Mouse (Mus musculus) megakaryocyte progenitor cell, adult 5-6 weeks (primary cell): ENCODE measurements around the gene Alad. TPM values are rescaled to one million over a fixed set of nuclear protein-coding genes. Genes with fewer than 3 reads are reported as not detected.

Source experiments
- total RNA-seq, 2 experiments: library from RNA; stranded (forward) in 1 of 2; stranded (reverse) in 1 of 2; fragments of 157-497, 149-512 nt in 1 of 2; fragments of 200-1000 nt in 1 of 2; gene quantifications; 2 replicates each; pipeline versions ENCODE4 v1.2.3 to v1.2.4; 2015 to 2017

Alad gene
- total RNA-seq, 2 experiments from 2014 or later: 24.1 to 50.9 TPM

Other genes starting within 250 kb of the Alad start
- gene Fkbp15, start 159.4 kb downstream of the Alad start, total RNA-seq (2015): 22.1 and 24.8 TPM in 2 replicates
- gene Fkbp15, start 159.4 kb downstream of the Alad start, total RNA-seq (2017): 41.4 and 49.9 TPM in 2 replicates
- gene Slc31a1, start 159.2 kb downstream of the Alad start, total RNA-seq (2015): 19.3 and 22.3 TPM in 2 replicates
- 18.4 and 18.9 TPM in 2 replicates for gene Slc31a1, start 159.2 kb downstream of the Alad start, total RNA-seq (2017)
- 166 and 206 TPM in 2 replicates for gene Cdc26, start 111.3 kb downstream of the Alad start, total RNA-seq (2015)
- 134 and 150 TPM in 2 replicates for gene Cdc26, start 111.3 kb downstream of the Alad start, total RNA-seq (2017)
- 14.8 and 16.7 TPM in 2 replicates for gene Prpf4, start 111.1 kb downstream of the Alad start, total RNA-seq (2015)
- gene Prpf4, start 111.1 kb downstream of the Alad start, total RNA-seq (2017): 14.4 and 15.9 TPM in 2 replicates
- gene Rnf183, start 84.7 kb downstream of the Alad start, total RNA-seq (2015): not detected in 2 replicates
- not detected in 2 replicates for gene Rnf183, start 84.7 kb downstream of the Alad start, total RNA-seq (2017)
- 0.95 and 1.2 TPM in 2 replicates for gene Wdr31, start 49.0 kb downstream of the Alad start, total RNA-seq (2015)
- gene Wdr31, start 49.0 kb downstream of the Alad start, total RNA-seq (2017): 0.50 and 1.5 TPM in 2 replicates
- gene Bspry, start 39.9 kb downstream of the Alad start, total RNA-seq (2015): not detected in 2 replicates
- not detected in 2 replicates for gene Bspry, start 39.9 kb downstream of the Alad start, total RNA-seq (2017)
- gene Hdhd3, start 16.5 kb downstream of the Alad start, total RNA-seq (2015): 1.1 and 3.3 TPM in 2 replicates
- 0.92 and 2.5 TPM in 2 replicates for gene Hdhd3, start 16.5 kb downstream of the Alad start, total RNA-seq (2017)
- gene Pole3, start 5.2 kb upstream of the Alad start, total RNA-seq (2015): 56.8 and 60.9 TPM in 2 replicates
- 80.7 TPM in 2 replicates for gene Pole3, start 5.2 kb upstream of the Alad start, total RNA-seq (2017)
- 0.27 TPM in 1 of 2 replicates, not detected in the other for gene 4933430I17Rik, start 5.5 kb upstream of the Alad start, total RNA-seq (2015)
- 0.08 and 1.4 TPM in 2 replicates for gene 4933430I17Rik, start 5.5 kb upstream of the Alad start, total RNA-seq (2017)
- 4.2 and 5.2 TPM in 2 replicates for gene Rgs3, start 39.9 kb upstream of the Alad start, total RNA-seq (2015)
- 9.7 and 10.8 TPM in 2 replicates for gene Rgs3, start 39.9 kb upstream of the Alad start, total RNA-seq (2017)